Comparison of ENCODE assay signal across 8 mouse cellular contexts in the genomic region with DNA sequence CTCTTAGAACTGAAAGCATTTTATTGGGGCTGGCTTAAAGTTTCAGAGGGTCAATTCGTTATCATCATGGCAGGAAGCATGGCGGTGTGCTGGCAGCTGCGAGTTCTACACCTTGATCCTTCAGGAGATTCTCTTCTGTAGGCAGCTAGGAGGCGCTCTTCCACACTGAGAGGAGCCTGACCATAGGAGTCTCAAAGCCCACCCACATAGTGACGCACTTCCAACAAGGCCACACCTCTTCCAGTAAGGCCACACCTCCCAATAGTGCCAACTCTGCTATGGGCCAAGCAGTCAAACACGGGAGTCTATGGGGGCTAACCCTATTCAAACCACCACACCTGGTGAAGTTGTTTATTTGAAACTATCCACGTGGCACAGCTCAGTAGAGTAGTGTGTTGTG. TPM values are rescaled to one million over a fixed set of nuclear protein-coding genes. Genes with fewer than 3 reads are reported as not detected.
DNase-seq lines count a peak whose midpoint lies in the region; ATAC-seq and TF ChIP-seq lines count a peak whose summit lies in the region.

No protein-coding gene starts in this region.

- H3K27me3 ChIP-seq in forebrain, embryonic 14.5 days (replicated peaks; ENCODE audit: control insufficient read depth, insufficient read depth, low read length) = no peaks in the 10 kb centered on the region
- H3K27me3 ChIP-seq in forebrain, embryonic 15.5 days = no peaks in the 10 kb centered on the region
- 0 out of 2 replicates have a peak, but pooled peaks cover 3% of the 10 kb centered on the region for H3K27me3 ChIP-seq in liver, embryonic 12.5 days (replicated peaks)
- no peaks in the 10 kb centered on the region for H3K27me3 ChIP-seq in stomach, postnatal 0 days (ENCODE audit: control insufficient read depth, insufficient read depth, low read length)

- TF ChIP-seq EP300 in stomach, postnatal 0 days (optimal IDR thresholded peaks at IDR 0.05) = no peak

- TF ChIP-seq CTCF in stomach, postnatal 0 days (IDR thresholded peaks at IDR 0.05; ENCODE audit: low read depth) = peak; percentile 45

- H3K36me3 ChIP-seq in forebrain, embryonic 14.5 days (ENCODE audit: control insufficient read depth, insufficient read depth, low read length) = no peaks in the 10 kb centered on the region
- no peaks in the 10 kb centered on the region for H3K36me3 ChIP-seq in forebrain, embryonic 15.5 days
- no peaks in the 10 kb centered on the region for H3K36me3 ChIP-seq in liver, embryonic 12.5 days
- no peaks in the 10 kb centered on the region for H3K36me3 ChIP-seq in stomach, postnatal 0 days (ENCODE audit: control insufficient read depth, insufficient read depth, low read length)

- no peaks in the 10 kb centered on the region for H3K4me1 ChIP-seq in forebrain, embryonic 14.5 days (ENCODE audit: control insufficient read depth, insufficient read depth, low read length)
- no peaks in the 10 kb centered on the region for H3K4me1 ChIP-seq in forebrain, embryonic 15.5 days
- H3K4me1 ChIP-seq in liver, embryonic 12.5 days = peaks cover 33% of the 10 kb centered on the region
- no peaks in the 10 kb centered on the region for H3K4me1 ChIP-seq in stomach, postnatal 0 days (replicated peaks; ENCODE audit: control insufficient read depth, insufficient read depth)

- intact Hi-C loops in left cerebral cortex, postnatal 10 days (cut with DNase I) = no loop called here

- 49% methylated on average over 7 of the region's 7 CpGs for WGBS in forebrain, embryonic 14.5 days
- WGBS in forebrain, embryonic 15.5 days = 47% methylated on average over 7 of the region's 7 CpGs
- 17% methylated on average over 7 of the region's 7 CpGs for WGBS in liver, embryonic 12.5 days (ENCODE audit: insufficient replicate concordance)
- 50% methylated on average over 7 of the region's 7 CpGs for WGBS in stomach, postnatal 0 days

- no peak overlapping the region for H3K27ac ChIP-seq in forebrain, embryonic 14.5 days (ENCODE audit: low read depth, low read length)
- no peak overlapping the region for H3K27ac ChIP-seq in forebrain, embryonic 15.5 days (replicated peaks)
- H3K27ac ChIP-seq in liver, embryonic 12.5 days = peak overlapping the region; percentile 73
- no peak overlapping the region for H3K27ac ChIP-seq in stomach, postnatal 0 days (replicated peaks)

- no peak overlapping the region for H3K4me2 ChIP-seq in forebrain, embryonic 14.5 days (ENCODE audit: low read length)
- H3K4me2 ChIP-seq in forebrain, embryonic 15.5 days (replicated peaks) = no peak overlapping the region
- peak overlapping the region; percentile 30 for H3K4me2 ChIP-seq in liver, embryonic 12.5 days
- H3K4me2 ChIP-seq in stomach, postnatal 0 days (replicated peaks; ENCODE audit: low read depth) = no peak overlapping the region

- no peak for ATAC-seq in forebrain, embryonic 14.5 days
- ATAC-seq in forebrain, embryonic 15.5 days (replicated peaks) = no peak
- peak; percentile 94 for ATAC-seq in liver, embryonic 12.5 days
- ATAC-seq in stomach, postnatal 0 days (ENCODE audit: low FRiP score, low TSS enrichment) = no peak

- H3K4me3 ChIP-seq in forebrain, embryonic 14.5 days (ENCODE audit: low read depth, low read length) = no peak overlapping the region
- no peak overlapping the region for H3K4me3 ChIP-seq in forebrain, embryonic 15.5 days
- no peak overlapping the region for H3K4me3 ChIP-seq in liver, embryonic 12.5 days
- H3K4me3 ChIP-seq in stomach, postnatal 0 days (ENCODE audit: low read depth, low read length) = no peak overlapping the region

- DNase-seq in forebrain, embryonic 14.5 days (ENCODE audit: low spot score) = peak; percentile 18
- DNase-seq in thymus, postnatal 0 days (ENCODE audit: low spot score) = peak; percentile 40
- no peak for DNase-seq in thymus, postnatal 36 days
- no peak for DNase-seq in stomach, postnatal 0 days (ENCODE audit: low spot score)
- DNase-seq in left cerebral cortex, postnatal 10 days (ENCODE audit: extremely low spot score in 1 of 2, low spot score in 2 of 2) = no peak
- no peak for DNase-seq in frontal cortex, postnatal 10 days (ENCODE audit: low spot score in 2 of 2)

- no peaks in the 10 kb centered on the region for H3K9me3 ChIP-seq in forebrain, embryonic 14.5 days (replicated peaks; ENCODE audit: control insufficient read depth, low read length)
- H3K9me3 ChIP-seq in forebrain, embryonic 15.5 days = no peaks in the 10 kb centered on the region
- H3K9me3 ChIP-seq in liver, embryonic 12.5 days (replicated peaks) = no peaks in the 10 kb centered on the region
- H3K9me3 ChIP-seq in stomach, postnatal 0 days (ENCODE audit: control insufficient read depth, low read length) = no peaks in the 10 kb centered on the region

- H3K9ac ChIP-seq in forebrain, embryonic 14.5 days (ENCODE audit: low read length) = no peak overlapping the region
- no peak overlapping the region for H3K9ac ChIP-seq in forebrain, embryonic 15.5 days (replicated peaks)
- 0 out of 2 replicates have a peak overlapping the region, but pooled peaks have one; percentile 12 for H3K9ac ChIP-seq in liver, embryonic 12.5 days
- no peak overlapping the region for H3K9ac ChIP-seq in stomach, postnatal 0 days (ENCODE audit: low read length)

RNA-seq across cellular contexts. Expression of gene Chst11, which starts 24.0 kb away (rescaled TPM):
- polyA plus RNA-seq in forebrain, embryonic 14.5 days (2014; fragmentation: Nextera tagmentation; extraction: Ambion mirVana) = 4.0 and 4.2 TPM in 2 replicates
- 3.1 TPM in 2 replicates for polyA plus RNA-seq in forebrain, embryonic 15.5 days (2015; fragmentation: Nextera tagmentation; extraction: Ambion mirVana)
- 2.1 TPM in 2 replicates for polyA plus RNA-seq in thymus, postnatal 0 days (2015; fragmentation: Nextera tagmentation; extraction: Ambion mirVana)
- polyA plus RNA-seq in liver, embryonic 12.5 days (2016; fragmentation: Nextera tagmentation; extraction: Ambion mirVana) = 1.9 TPM in 2 replicates
- 0.35 and 0.45 TPM in 2 replicates for polyA plus RNA-seq in stomach, postnatal 0 days (2015; fragmentation: Nextera tagmentation; extraction: Ambion mirVana)
- total RNA-seq in left cerebral cortex, postnatal 10 days (2021) = 10 to 100 TPM; 27.3 to 27.8 TPM

Comparison
In these comparisons a context has a peak if more than half of its experiments do, and no peak if none do; other contexts are left out.
1. DNase-seq: peak in forebrain, embryonic 14.5 days (single experiment) and thymus, postnatal 0 days (single experiment); none in thymus, postnatal 36 days (0 of 2), stomach, postnatal 0 days (single experiment), left cerebral cortex, postnatal 10 days (0 of 2) and frontal cortex, postnatal 10 days (0 of 2).